Mouse (Mus musculus): ENCODE measurements around the gene Tmem11. TPM values are rescaled to one million over a fixed set of nuclear protein-coding genes. Genes with fewer than 3 reads are reported as not detected.

Gene Tmem11
- polyA plus RNA-seq, 1 experiment = 46.6 TPM

DNA sequence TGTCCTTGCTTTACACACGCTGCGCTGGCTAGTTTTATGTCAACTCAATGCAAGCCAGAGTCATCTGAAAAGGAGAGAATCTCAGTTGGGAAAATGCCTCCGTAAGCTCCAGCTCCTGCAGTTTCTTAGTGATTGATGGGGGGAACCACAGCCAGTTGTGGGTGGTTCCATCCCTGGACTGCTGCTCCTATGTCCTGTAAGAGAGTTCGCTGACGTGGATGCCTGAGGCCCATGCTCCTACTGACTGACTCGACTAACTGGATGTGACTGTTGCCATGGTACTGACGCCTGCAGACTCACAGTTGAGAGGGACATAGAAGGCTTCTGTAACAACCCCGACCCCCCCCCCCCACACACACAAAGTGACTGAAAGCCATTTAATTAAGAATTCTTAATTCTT, 11.2 kb downstream of the Tmem11 start:
- TF ChIP-seq CTCF (IDR thresholded peaks at IDR 0.05; ENCODE audit: extremely low read depth, insufficient read depth, low read length) (no peak), POLR2A (IDR thresholded peaks at IDR 0.05; ENCODE audit: extremely low read depth, insufficient read depth, low read length) (no peak)
- no peak overlapping the region for H3K4me3 ChIP-seq (ENCODE audit: insufficient read depth, low read length)
- peaks cover 9% of the 10 kb centered on the region; the same call in 1 of the 2 replicates for H3K4me1 ChIP-seq (ENCODE audit: control insufficient read depth, insufficient read depth, low read length)
- H3K27ac ChIP-seq (ENCODE audit: insufficient read depth, low read length) = no peak overlapping the region

DNA sequence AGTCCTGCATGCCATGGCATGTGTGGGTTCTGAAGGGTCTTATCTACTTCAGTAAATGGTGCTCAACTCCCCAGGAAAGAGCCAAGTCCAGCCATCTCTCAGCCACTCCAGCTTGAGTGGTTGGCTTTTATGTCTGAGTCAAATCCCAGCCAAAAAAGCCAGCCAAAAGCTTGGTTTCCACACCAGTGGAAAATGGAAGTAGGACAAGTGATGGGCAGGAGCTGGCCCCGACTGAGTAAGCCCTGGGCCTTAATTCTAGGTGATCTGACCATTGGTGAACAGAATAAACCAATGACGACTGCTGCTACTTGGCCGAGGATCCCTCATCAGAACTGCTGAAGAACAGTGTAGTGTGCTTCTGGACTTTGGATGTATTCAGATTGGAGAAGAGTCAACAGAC, 11.6 kb downstream of the Tmem11 start:
- peaks cover 7% of the 10 kb centered on the region; the same call in 1 of the 2 replicates for H3K4me1 ChIP-seq (ENCODE audit: control insufficient read depth, insufficient read depth, low read length)
- no peak overlapping the region for H3K27ac ChIP-seq (ENCODE audit: insufficient read depth, low read length)
- H3K4me3 ChIP-seq (ENCODE audit: insufficient read depth, low read length) = no peak overlapping the region
- TF ChIP-seq POLR2A (IDR thresholded peaks at IDR 0.05; ENCODE audit: extremely low read depth, insufficient read depth, low read length) (no peak), CTCF (IDR thresholded peaks at IDR 0.05; ENCODE audit: extremely low read depth, insufficient read depth, low read length) (no peak)

DNA sequence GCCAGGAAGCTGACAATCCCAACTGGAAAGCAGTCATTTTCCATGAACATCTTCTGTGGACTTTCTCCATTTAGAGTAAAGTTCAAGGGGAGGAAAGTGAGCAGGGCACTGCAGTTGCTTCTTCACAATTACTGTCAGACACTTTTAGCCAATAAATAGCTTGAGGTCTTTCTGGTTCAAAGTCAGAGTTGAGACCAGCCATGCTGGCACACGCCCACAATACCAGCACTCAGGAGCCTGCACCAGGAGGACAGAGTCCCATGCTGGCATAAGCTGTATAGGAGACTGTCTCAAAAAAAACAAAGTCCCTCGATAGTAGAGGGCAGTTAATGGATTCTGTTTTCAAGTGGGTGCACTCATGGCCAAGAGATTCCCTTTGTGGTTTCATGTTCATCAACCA, 13.1 kb downstream of the Tmem11 start:
- H3K4me3 ChIP-seq (ENCODE audit: insufficient read depth, low read length) = no peak overlapping the region
- no peak overlapping the region for H3K27ac ChIP-seq (ENCODE audit: insufficient read depth, low read length)
- TF ChIP-seq POLR2A (IDR thresholded peaks at IDR 0.05; ENCODE audit: extremely low read depth, insufficient read depth, low read length) = no peak
- no peak for TF ChIP-seq CTCF (IDR thresholded peaks at IDR 0.05; ENCODE audit: extremely low read depth, insufficient read depth, low read length)
- H3K4me1 ChIP-seq (ENCODE audit: control insufficient read depth, insufficient read depth, low read length) = peaks cover 5% of the 10 kb centered on the region; the same call in 1 of the 2 replicates

DNA sequence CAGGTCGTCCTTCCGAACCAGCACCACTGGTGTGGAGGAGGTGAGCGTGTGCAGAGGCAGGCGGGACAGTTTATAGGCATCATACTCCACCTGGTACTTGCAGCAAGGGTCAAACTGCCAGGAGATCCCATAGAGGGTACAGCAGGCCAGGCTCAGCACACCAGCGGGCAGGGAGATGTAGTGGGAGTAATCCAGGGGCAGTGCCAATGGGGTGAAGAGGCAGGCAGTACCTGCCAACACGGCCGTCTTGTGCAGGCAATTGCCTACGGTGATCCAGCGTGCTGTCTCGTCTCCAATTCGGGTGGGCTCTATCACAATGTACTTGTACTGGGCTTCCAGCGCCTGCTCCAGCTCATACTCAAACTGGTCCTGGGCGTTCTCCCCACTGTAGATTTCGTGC, 14.2 kb downstream of the Tmem11 start:
- no peak overlapping the region for H3K4me3 ChIP-seq (ENCODE audit: insufficient read depth, low read length)
- H3K27ac ChIP-seq (ENCODE audit: insufficient read depth, low read length) = no peak overlapping the region
- TF ChIP-seq POLR2A (IDR thresholded peaks at IDR 0.05; ENCODE audit: extremely low read depth, insufficient read depth, low read length) = no peak
- TF ChIP-seq CTCF (IDR thresholded peaks at IDR 0.05; ENCODE audit: extremely low read depth, insufficient read depth, low read length) = no peak
- H3K4me1 ChIP-seq (ENCODE audit: control insufficient read depth, insufficient read depth, low read length) = peaks cover 5% of the 10 kb centered on the region; the same call in 1 of the 2 replicates

DNA sequence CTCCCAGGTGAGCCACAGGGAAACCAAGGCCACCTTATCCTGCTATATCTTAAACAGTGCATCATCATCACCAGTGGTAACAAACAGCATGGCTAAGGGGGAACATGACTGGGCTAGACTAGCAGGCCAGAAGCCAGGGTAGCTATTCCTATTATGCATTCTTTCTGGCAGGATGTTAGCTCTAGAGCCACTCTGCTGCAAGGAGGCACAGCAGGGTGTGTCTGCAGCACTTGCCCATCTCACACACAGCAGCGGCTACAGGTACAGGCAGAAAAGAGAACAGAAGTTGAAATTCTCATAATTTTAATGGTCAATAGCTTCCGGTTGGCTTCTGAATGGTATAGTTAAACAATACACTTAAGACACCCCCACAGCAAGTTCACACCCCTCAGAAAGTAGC, 14.9 kb downstream of the Tmem11 start:
- Histone ChIP-seq H3K4me1 (ENCODE audit: control insufficient read depth, insufficient read depth, low read length) (peaks cover 5% of the 10 kb centered on the region; the same call in 1 of the 2 replicates), H3K27ac (ENCODE audit: insufficient read depth, low read length) (no peak overlapping the region), H3K4me3 (ENCODE audit: insufficient read depth, low read length) (no peak overlapping the region)
- TF ChIP-seq CTCF (IDR thresholded peaks at IDR 0.05; ENCODE audit: extremely low read depth, insufficient read depth, low read length) (no peak), POLR2A (IDR thresholded peaks at IDR 0.05; ENCODE audit: extremely low read depth, insufficient read depth, low read length) (no peak)

DNA sequence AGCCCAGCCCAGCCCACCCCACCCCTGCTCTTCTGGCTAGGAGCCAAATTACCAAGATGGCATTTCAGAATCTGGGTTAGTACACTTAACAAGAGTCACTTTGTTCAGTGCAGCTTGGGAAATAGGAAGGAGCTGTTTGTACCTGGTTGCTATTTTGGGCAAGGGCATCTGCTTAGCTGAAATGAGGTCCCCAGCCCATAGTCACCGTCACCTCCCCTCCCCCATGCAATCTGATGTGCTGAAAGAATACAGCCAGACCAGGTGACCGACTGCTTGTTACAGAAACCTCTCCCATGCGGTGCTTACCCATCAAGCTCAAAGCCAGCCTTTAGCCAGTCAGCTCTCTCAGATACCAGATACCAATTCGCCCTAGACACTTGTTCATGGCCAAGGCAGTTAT, 15.9 kb downstream of the Tmem11 start:
- Histone ChIP-seq H3K4me1 (ENCODE audit: control insufficient read depth, insufficient read depth, low read length) (peaks cover 5% of the 10 kb centered on the region; the same call in 1 of the 2 replicates), H3K27ac (ENCODE audit: insufficient read depth, low read length) (no peak overlapping the region), H3K4me3 (ENCODE audit: insufficient read depth, low read length) (no peak overlapping the region)
- TF ChIP-seq POLR2A (IDR thresholded peaks at IDR 0.05; ENCODE audit: extremely low read depth, insufficient read depth, low read length) (no peak), CTCF (IDR thresholded peaks at IDR 0.05; ENCODE audit: extremely low read depth, insufficient read depth, low read length) (no peak)

DNA sequence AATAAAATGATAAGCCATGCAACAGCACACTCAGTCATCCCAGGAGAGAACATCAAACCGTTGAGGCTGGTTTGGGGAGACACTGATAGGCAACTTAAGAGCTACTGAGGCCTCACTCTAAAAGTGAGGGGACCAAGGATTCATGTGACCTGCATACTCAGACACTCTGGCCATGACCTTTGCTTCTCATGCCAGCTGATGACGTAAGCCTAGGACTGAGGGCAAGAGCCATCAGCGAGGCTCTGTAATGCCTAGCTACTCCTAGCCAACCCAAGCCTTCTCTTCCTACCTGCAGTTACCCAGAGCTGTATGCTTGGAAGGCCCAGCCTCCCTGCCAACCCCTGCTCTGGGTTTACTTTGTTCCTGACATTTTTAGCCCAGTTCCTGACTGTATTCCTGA, 17.1 kb downstream of the Tmem11 start:
- no peak overlapping the region for H3K27ac ChIP-seq (ENCODE audit: insufficient read depth, low read length)
- H3K4me3 ChIP-seq (ENCODE audit: insufficient read depth, low read length) = no peak overlapping the region
- H3K4me1 ChIP-seq (ENCODE audit: control insufficient read depth, insufficient read depth, low read length) = peaks cover 2% of the 10 kb centered on the region; the same call in 1 of the 2 replicates
- TF ChIP-seq CTCF (IDR thresholded peaks at IDR 0.05; ENCODE audit: extremely low read depth, insufficient read depth, low read length) (no peak), POLR2A (IDR thresholded peaks at IDR 0.05; ENCODE audit: extremely low read depth, insufficient read depth, low read length) (no peak)

DNA sequence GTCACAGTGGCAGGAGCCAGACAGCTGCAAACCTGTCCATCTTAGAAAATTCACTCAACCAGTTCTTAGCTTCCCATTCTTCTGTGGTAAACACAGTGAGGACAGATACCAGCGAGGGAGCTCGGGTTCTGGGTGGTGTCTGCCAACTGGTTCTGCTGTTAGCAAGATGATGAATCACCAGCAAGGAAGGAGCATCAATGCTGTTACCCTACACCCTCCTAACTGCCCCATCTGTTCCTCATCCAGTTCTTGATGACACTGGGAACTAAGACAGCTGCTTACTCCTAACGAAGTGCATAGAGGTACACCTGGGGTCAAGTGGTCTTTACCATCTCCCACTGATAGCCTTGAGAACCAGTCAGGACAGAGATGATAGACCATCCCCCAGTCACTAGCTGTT, 22.5 kb downstream of the Tmem11 start:
- TF ChIP-seq CTCF (IDR thresholded peaks at IDR 0.05; ENCODE audit: extremely low read depth, insufficient read depth, low read length) = no peak
- H3K4me1 ChIP-seq (ENCODE audit: control insufficient read depth, insufficient read depth, low read length) = no peaks in the 10 kb centered on the region

DNA sequence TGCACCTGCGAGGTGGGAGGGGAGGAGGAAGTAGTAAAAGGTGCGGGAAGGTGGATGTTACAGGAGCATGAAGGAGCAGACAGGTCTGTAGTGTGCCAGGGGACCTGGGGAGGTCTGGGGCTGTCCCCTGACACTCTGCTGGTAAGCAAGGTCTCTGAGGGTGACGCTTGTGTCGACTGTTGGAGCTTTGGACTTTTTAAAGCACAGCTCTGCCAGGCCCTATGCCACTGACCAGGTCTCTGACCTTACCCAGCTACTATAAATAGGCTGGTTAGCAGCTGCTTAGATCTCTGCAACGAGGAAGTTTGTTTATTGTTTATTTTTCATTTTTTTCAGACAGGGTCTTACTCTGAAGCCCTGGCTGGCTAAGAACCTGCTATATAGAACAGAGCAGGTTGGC, 33.7 kb downstream of the Tmem11 start:
- H3K27ac ChIP-seq (ENCODE audit: insufficient read depth, low read length) = no peak overlapping the region
- H3K4me1 ChIP-seq (ENCODE audit: control insufficient read depth, insufficient read depth, low read length) = no peaks in the 10 kb centered on the region
- no peak overlapping the region for H3K4me3 ChIP-seq (ENCODE audit: insufficient read depth, low read length)
- no peak for TF ChIP-seq CTCF (IDR thresholded peaks at IDR 0.05; ENCODE audit: extremely low read depth, insufficient read depth, low read length)
- no peak for TF ChIP-seq POLR2A (IDR thresholded peaks at IDR 0.05; ENCODE audit: extremely low read depth, insufficient read depth, low read length)

More for the DNA sequence above, 22.5 kb downstream of the Tmem11 start:
- no peak overlapping the region for H3K4me3 ChIP-seq (ENCODE audit: insufficient read depth, low read length)
- H3K27ac ChIP-seq (ENCODE audit: insufficient read depth, low read length) = no peak overlapping the region

DNA sequence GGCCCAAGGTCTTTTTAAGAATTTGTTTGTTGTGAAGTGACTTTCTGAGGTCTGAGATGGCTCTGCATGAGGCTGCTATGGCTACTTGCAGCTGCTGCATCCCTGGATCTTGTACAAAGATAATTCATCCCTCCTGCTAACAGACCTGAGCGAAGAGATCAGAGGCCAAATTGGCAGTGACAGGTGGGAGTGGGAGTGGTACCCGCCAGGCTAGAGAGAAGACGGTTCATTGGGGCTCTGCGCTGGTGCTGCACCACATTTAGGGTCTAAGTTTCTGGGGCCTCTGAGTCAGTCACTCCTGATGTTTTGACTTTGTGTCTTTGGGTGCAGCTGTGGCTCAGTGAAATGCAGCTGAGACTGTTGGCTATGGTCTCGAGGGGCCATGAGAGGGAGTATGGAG, 35.7 kb downstream of the Tmem11 start:
- Histone ChIP-seq H3K4me3 (ENCODE audit: insufficient read depth, low read length) (no peak overlapping the region), H3K27ac (ENCODE audit: insufficient read depth, low read length) (no peak overlapping the region), H3K4me1 (ENCODE audit: control insufficient read depth, insufficient read depth, low read length) (no peaks in the 10 kb centered on the region)
- TF ChIP-seq POLR2A (IDR thresholded peaks at IDR 0.05; ENCODE audit: extremely low read depth, insufficient read depth, low read length) (no peak), CTCF (IDR thresholded peaks at IDR 0.05; ENCODE audit: extremely low read depth, insufficient read depth, low read length) (no peak)

Measured in cortical plate, adult 2 months (tissue).